In the genomic region with DNA sequence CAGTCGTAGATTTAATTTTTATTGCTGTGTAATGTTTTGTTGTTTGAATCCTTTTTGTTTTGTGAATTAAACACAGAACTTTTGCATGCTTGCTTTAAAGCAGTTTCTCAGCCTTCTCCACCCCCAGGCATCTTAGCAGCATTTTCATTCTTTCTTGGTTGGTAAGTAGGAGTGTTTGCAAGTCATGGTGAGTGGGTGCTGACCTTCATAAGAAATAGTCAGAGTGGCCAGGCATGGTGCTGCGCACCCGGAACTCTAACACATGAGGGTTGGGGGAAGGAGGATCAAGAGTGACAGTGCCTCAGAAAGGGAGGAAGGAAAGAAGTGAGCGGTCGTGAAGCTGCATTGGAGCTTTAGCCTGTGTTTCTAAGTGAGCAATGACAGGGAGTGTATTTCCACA, we compare ENCODE assay signal across 24 mouse cellular contexts. TPM values are rescaled to one million over a fixed set of nuclear protein-coding genes. Genes with fewer than 3 reads are reported as not detected.
A peak's percentile ranks its signal among the peaks of the same experiment; 100 is the strongest.
DNase-seq lines count a peak whose midpoint lies in the region; ATAC-seq lines count a peak whose summit lies in the region.
"Had no signal": no experiment of that assay in that cellular context is flagged by ENCODE, and none has a peak within 500 bp of the region (broad histone marks: within the 10 kb centered on the region; RNA-seq: fewer than 3 reads in every experiment).

No protein-coding gene starts in this region.

- no peak overlapping the region for H3K27ac ChIP-seq in heart, embryonic 10.5 days
- H3K27ac ChIP-seq in midbrain, embryonic 11.5 days (ENCODE audit: low read depth, low read length): no peak overlapping the region
- H3K27ac ChIP-seq in midbrain, embryonic 15.5 days: no peak overlapping the region
- H3K27ac ChIP-seq in intestine, embryonic 16.5 days (ENCODE audit: low read length): no peak overlapping the region
- H3K27ac ChIP-seq: embryonic facial prominence, embryonic 12.5 days; embryonic facial prominence, embryonic 15.5 days; heart, embryonic 13.5 days; hindbrain, embryonic 12.5 days; hindbrain, embryonic 15.5 days had no signal

- H3K9ac ChIP-seq in midbrain, embryonic 11.5 days (ENCODE audit: low read length): no peak overlapping the region
- no peak overlapping the region for H3K9ac ChIP-seq in midbrain, embryonic 15.5 days
- no peak overlapping the region for H3K9ac ChIP-seq in intestine, embryonic 16.5 days (ENCODE audit: low read depth, low read length)
- H3K9ac ChIP-seq: embryonic facial prominence, embryonic 12.5 days; embryonic facial prominence, embryonic 15.5 days; forebrain, postnatal 0 days; heart, embryonic 13.5 days; hindbrain, embryonic 12.5 days; hindbrain, embryonic 15.5 days had no signal

- H3K4me1 ChIP-seq in heart, embryonic 10.5 days: 0 out of 2 replicates have a peak, but pooled peaks cover 7% of the 10 kb centered on the region
- no peaks in the 10 kb centered on the region for H3K4me1 ChIP-seq in midbrain, embryonic 11.5 days (ENCODE audit: control insufficient read depth, insufficient read depth, low read length)
- H3K4me1 ChIP-seq in midbrain, embryonic 15.5 days: no peaks in the 10 kb centered on the region
- H3K4me1 ChIP-seq in intestine, embryonic 16.5 days (ENCODE audit: control insufficient read depth, insufficient read depth, low read length): no peaks in the 10 kb centered on the region
- H3K4me1 ChIP-seq: embryonic facial prominence, embryonic 12.5 days; embryonic facial prominence, embryonic 15.5 days; hindbrain, embryonic 12.5 days; hindbrain, embryonic 15.5 days had no signal

- 88% methylated on average over 5 of the region's 5 CpGs for WGBS in heart, embryonic 10.5 days
- WGBS in midbrain, embryonic 11.5 days: 94% methylated on average over 5 of the region's 5 CpGs
- 96% methylated on average over 5 of the region's 5 CpGs for WGBS in midbrain, embryonic 15.5 days
- 88% methylated on average over 5 of the region's 5 CpGs for WGBS in intestine, embryonic 16.5 days

- DNase-seq in heart, embryonic 10.5 days (ENCODE audit: low spot score): peak; percentile 33
- DNase-seq in heart, postnatal 36 days: no peak
- peak; percentile 75 for DNase-seq in midbrain, embryonic 11.5 days (ENCODE audit: low spot score, missing footprints)
- DNase-seq in brain, adult 2 months (ENCODE audit: low read depth, low spot score): peak; percentile 65
- DNase-seq: adrenal gland, adult 8-10 months; adrenal gland, postnatal 25 days; cerebellum, adult 11 months; cerebellum, adult 2 months; cerebellum, adult 9-11 months; cerebellum, postnatal 25 days; forebrain, postnatal 0 days; gastrocnemius, postnatal 10 days; gastrocnemius, postnatal 36 days; heart, postnatal 14 days had no signal

- no peaks in the 10 kb centered on the region for H3K9me3 ChIP-seq in heart, embryonic 10.5 days
- no peaks in the 10 kb centered on the region for H3K9me3 ChIP-seq in midbrain, embryonic 11.5 days (ENCODE audit: control insufficient read depth, low read length)
- no peaks in the 10 kb centered on the region for H3K9me3 ChIP-seq in midbrain, embryonic 15.5 days
- H3K9me3 ChIP-seq in intestine, embryonic 16.5 days (ENCODE audit: control insufficient read depth, low read length): no peaks in the 10 kb centered on the region
- H3K9me3 ChIP-seq: embryonic facial prominence, embryonic 12.5 days; embryonic facial prominence, embryonic 15.5 days; heart, embryonic 13.5 days; hindbrain, embryonic 12.5 days; hindbrain, embryonic 15.5 days had no signal

- peaks cover 15% of the 10 kb centered on the region for H3K36me3 ChIP-seq in heart, embryonic 10.5 days
- peaks cover 2% of the 10 kb centered on the region; the same call in 1 of the 2 replicates for H3K36me3 ChIP-seq in midbrain, embryonic 11.5 days (ENCODE audit: control insufficient read depth, insufficient read depth, low read length)
- peaks cover 4% of the 10 kb centered on the region; the same call in 1 of the 2 replicates for H3K36me3 ChIP-seq in midbrain, embryonic 15.5 days (replicated peaks)
- H3K36me3 ChIP-seq in intestine, embryonic 16.5 days (ENCODE audit: control insufficient read depth, insufficient read depth, low read length): 0 out of 2 replicates have a peak, but pooled peaks cover 3% of the 10 kb centered on the region
- H3K36me3 ChIP-seq: hindbrain, embryonic 15.5 days had no signal

- intact Hi-C loops in heart, postnatal 36 days (cut with DNase I): no loop called here

- H3K4me3 ChIP-seq in heart, embryonic 10.5 days: no peak overlapping the region
- no peak overlapping the region for H3K4me3 ChIP-seq in midbrain, embryonic 11.5 days (ENCODE audit: low read depth, low read length)
- no peak overlapping the region for H3K4me3 ChIP-seq in midbrain, embryonic 15.5 days
- no peak overlapping the region for H3K4me3 ChIP-seq in intestine, embryonic 16.5 days (ENCODE audit: low read length)
- H3K4me3 ChIP-seq: embryonic facial prominence, embryonic 12.5 days; embryonic facial prominence, embryonic 15.5 days; heart, embryonic 13.5 days; hindbrain, embryonic 12.5 days; hindbrain, embryonic 15.5 days had no signal

- H3K27me3 ChIP-seq in heart, embryonic 10.5 days (ENCODE audit: insufficient read depth, poor library complexity, severe bottlenecking): no peaks in the 10 kb centered on the region
- no peaks in the 10 kb centered on the region for H3K27me3 ChIP-seq in midbrain, embryonic 11.5 days (ENCODE audit: control insufficient read depth, insufficient read depth, low read length)
- no peaks in the 10 kb centered on the region for H3K27me3 ChIP-seq in midbrain, embryonic 15.5 days (replicated peaks)
- no peaks in the 10 kb centered on the region for H3K27me3 ChIP-seq in intestine, embryonic 16.5 days (replicated peaks; ENCODE audit: control insufficient read depth, insufficient read depth, low read length)
- H3K27me3 ChIP-seq: embryonic facial prominence, embryonic 12.5 days; embryonic facial prominence, embryonic 15.5 days; heart, embryonic 13.5 days; hindbrain, embryonic 12.5 days; hindbrain, embryonic 15.5 days had no signal

- no peak overlapping the region for H3K4me2 ChIP-seq in midbrain, embryonic 11.5 days
- no peak overlapping the region for H3K4me2 ChIP-seq in midbrain, embryonic 15.5 days
- H3K4me2 ChIP-seq in intestine, embryonic 16.5 days (ENCODE audit: low read depth, low read length): no peak overlapping the region
- H3K4me2 ChIP-seq: embryonic facial prominence, embryonic 12.5 days; embryonic facial prominence, embryonic 15.5 days; heart, embryonic 13.5 days; hindbrain, embryonic 12.5 days; hindbrain, embryonic 15.5 days had no signal

- ATAC-seq in midbrain, embryonic 11.5 days (ENCODE audit: low FRiP score): no peak
- ATAC-seq in midbrain, embryonic 15.5 days (replicated peaks): no peak
- ATAC-seq in intestine, embryonic 16.5 days: no peak
- ATAC-seq: activated CD4-positive, CD25-positive, alpha-beta regulatory T cell, adult 4 months; CD4-positive, CD25-positive, alpha-beta regulatory T cell, adult 4 months; forebrain, embryonic 14.5 days; forebrain, postnatal 0 days had no signal

RNA-seq across cellular contexts. Expression of a gene that starts 9.9 kb away (rescaled TPM):
- polyA plus RNA-seq in heart, embryonic 10.5 days (2016; fragmentation: Nextera tagmentation; extraction: Ambion mirVana): 11.8 and 15.8 TPM in 2 replicates
- 1 to 10 TPM; 6.2 to 7.0 TPM for total RNA-seq in heart, postnatal 36 days (2021)
- 178 and 180 TPM in 2 replicates for polyA plus RNA-seq in midbrain, embryonic 11.5 days (2014; fragmentation: Nextera tagmentation; extraction: Ambion mirVana)
- 204 and 208 TPM in 2 replicates for polyA plus RNA-seq in midbrain, embryonic 15.5 days (2015; fragmentation: Nextera tagmentation; extraction: Ambion mirVana)
- 15.8 and 18.8 TPM in 2 replicates for polyA plus RNA-seq in intestine, embryonic 16.5 days (2015; fragmentation: Nextera tagmentation; extraction: Ambion mirVana)

RNA-seq across cellular contexts. Expression of a gene that starts 50.1 kb away (rescaled TPM):
- polyA plus RNA-seq in heart, embryonic 10.5 days (2016; fragmentation: Nextera tagmentation; extraction: Ambion mirVana): 11.4 and 13.7 TPM in 2 replicates
- total RNA-seq in heart, postnatal 36 days (2021): 10 to 100 TPM; 20.6 to 21.0 TPM
- 15.3 TPM in 2 replicates for polyA plus RNA-seq in midbrain, embryonic 11.5 days (2014; fragmentation: Nextera tagmentation; extraction: Ambion mirVana)
- polyA plus RNA-seq in midbrain, embryonic 15.5 days (2015; fragmentation: Nextera tagmentation; extraction: Ambion mirVana): 13.8 and 14.6 TPM in 2 replicates
- 6.6 and 7.0 TPM in 2 replicates for polyA plus RNA-seq in intestine, embryonic 16.5 days (2015; fragmentation: Nextera tagmentation; extraction: Ambion mirVana)

Comparison
In these comparisons a context has a peak if more than half of its experiments do, and no peak if none do; other contexts are left out.
1. DNase-seq: peak in heart, embryonic 10.5 days (single experiment), midbrain, embryonic 11.5 days (single experiment) and brain, adult 2 months (single experiment); none in heart, postnatal 36 days (0 of 2).